Mouse (Mus musculus) myocyte (in vitro differentiated cells): Measurements from ENCODE around the gene Tmem108.

Experiments used
- MYOD1 ChIP-seq, 3 experiments: IDR thresholded peaks; one replicate each; pipeline ENCODE4 v1.6.1; 2011; ENCODE audit warnings: control low read depth in 2 of 3, low read depth in 2 of 3, mild to moderate bottlenecking in 2 of 3, moderate library complexity in 1 of 3; ENCODE audit not compliant: insufficient read length in 2 of 3, control insufficient read depth in 1 of 3
- POLR2A ChIP-seq: IDR thresholded peaks from one replicate; pipeline ENCODE4 v1.6.1; 2011; ENCODE audit warnings: low read depth, mild to moderate bottlenecking, control low read depth, moderate library complexity; ENCODE audit not compliant: insufficient read length

DNA sequence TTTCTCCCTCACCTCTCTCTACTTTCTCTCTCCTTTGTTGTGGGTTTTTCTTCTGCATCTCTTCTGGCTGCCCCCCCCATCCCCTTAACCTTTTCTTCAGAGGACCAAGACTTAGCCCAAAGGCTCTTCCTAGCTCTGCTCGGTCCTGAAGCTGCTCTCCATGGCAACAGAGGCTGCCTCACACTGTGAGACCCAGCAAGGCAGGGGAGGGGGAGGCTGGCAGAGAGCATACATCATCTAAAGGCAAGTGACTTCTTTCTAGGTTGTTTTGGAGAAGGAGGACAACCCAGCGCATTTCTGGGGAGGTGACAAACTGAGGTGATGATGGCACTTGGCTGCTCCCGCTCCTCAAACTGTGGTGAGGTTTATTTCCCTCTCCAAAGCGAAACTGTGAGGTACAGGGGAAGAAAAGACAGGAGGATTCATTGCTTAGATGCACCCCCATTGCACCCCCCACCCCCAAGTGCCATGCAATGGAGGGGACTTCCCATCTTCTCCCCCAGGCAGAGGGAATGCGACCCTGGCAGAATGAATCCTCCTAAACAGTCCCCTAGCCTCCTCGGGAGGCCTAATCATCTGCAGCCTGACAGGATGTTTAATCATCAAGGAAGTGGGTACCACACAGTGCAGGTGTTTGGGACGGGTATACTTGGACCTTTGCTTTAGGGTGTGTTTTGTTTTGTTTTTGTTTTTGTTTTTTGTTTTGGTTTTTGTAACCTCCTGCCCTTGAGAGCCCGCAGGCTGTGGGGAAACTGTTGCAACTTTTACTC is 223.4 kb downstream of the Tmem108 start:
- TF ChIP-seq POLR2A, result no peak
- TF ChIP-seq MYOD1 (IDR thresholded peaks at IDR 0.05; ENCODE audit: control insufficient read depth in 1 of 3, insufficient read length in 2 of 3, low read depth in 2 of 3), result no peak
